Mouse (Mus musculus): ENCODE results near the gene Prss28.
A peak's percentile ranks its signal among the peaks of the same experiment; 100 is the strongest.

The Prss28 gene

DNA sequence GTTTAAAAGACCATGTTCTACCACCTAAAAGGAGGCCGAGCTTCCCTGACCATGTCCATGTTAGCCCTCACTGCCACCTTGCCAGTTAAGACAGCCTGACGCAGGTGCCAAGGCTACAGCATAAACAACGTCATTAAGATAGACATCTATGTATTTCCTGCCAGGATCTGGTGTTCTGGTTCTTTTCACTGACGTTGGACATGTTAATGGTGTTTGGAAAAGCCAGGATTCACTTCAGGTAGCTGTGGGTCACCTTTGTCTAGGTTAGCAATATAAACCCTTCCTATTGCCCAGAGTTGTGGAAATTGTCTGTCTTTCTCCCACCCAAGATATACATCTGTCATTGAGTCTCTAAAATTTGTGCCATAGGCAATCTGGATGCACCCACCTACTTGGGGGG is at the start of gene Prss28:
Prss28 (plus strand) TSS at position 301 of the 400 bp plus-strand sequence.
- DNase-seq, result no peak

DNA sequence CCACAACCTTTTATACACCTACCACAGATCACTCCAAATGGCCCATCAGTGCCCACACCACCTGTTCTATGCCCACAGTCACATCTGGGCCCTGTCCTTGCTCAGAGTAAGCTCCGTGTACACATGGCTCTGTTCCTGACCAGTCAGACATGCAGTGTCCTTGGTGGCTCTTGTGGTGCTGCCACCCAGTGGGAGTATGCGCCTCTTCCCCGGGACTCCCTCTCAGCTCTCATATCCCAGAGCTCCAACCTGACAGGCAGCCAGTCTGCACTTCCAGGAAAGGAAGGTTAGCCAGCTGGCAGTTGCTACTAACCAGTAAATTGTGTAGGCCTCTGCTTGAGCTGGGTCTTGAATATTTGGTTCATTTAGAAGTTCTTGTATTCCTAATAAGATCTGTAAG is 44.0 kb upstream of the Prss28 start:
- DNase-seq, result peak; percentile 37 to 39

GRCm38 (mm10) chr17:25270795-25271335 is 37.6 kb upstream of the Prss28 start:
- no peak for DNase-seq

DNA sequence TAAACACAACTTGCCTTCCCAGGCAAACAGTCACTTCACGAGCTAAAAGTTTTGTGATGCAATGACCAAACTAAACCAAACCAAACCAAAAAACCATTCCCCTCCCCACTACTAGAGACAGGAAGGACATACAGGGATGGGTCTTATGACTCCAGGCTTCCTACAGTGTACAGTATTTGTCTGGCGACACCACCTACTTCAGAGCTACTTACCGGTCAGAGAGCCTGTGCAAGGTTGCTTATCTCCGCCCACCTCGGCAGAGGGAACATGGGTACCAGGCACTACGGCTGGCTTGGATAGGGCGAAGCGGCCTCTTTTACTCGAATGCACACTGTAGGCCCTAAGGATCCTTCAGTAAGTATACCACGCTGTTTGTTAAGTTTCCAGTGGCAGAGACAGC is 36.1 kb upstream of the Prss28 start:
- DNase-seq, result no peak

GRCm38 (mm10) chr17:25272951-25273705 is 35.3 kb upstream of the Prss28 start:
- peak; percentile 75 to 92 for DNase-seq

GRCm38 (mm10) chr17:25273706-25274501 is 34.5 kb upstream of the Prss28 start:
- DNase-seq, result peak; percentile 82 to 96

- DNase-seq, result no peak
These were observed 33.7 kb upstream of the Prss28 start, which contains the start of gene Ube2i for GRCm38 (mm10) chr17:25274571-25275346. Gene Ube2i, minus strand, starts transcription at chr17:25274622.

GRCm38 (mm10) chr17:25275833-25276232 is 32.6 kb upstream of the Prss28 start:
- no peak for DNase-seq

- DNase-seq, result peak in 1 of 2 experiments; percentile 18
These were observed 26.3 kb upstream of the Prss28 start for GRCm38 (mm10) chr17:25282133-25282532.

- DNase-seq, result peak; percentile 81 to 85
These were observed 23.4 kb upstream of the Prss28 start for GRCm38 (mm10) chr17:25285033-25285432.

- peak in 1 of 2 experiments; percentile 32 for DNase-seq
These were observed 19.6 kb upstream of the Prss28 start for GRCm38 (mm10) chr17:25288842-25289241.

DNA sequence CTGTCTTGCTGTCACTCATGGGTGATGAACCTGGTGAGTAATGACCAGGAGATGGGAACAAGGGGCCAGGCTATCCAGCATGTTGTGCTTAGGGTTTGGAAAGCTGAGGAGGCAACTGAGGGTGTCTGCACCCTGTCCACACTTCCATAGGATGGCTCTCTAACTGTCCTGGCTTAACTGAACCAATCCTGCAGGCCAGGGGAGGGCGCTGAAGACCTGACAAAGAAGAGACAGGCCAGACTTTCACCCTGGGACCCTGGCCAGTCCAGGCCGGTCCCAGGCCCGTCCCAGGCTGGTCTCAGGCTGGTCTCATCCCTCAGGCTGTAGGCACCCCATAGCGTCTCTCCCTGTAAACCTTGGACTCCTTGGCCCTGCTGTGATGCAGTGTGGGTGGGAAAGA is 18.0 kb upstream of the Prss28 start:
- DNase-seq, result no peak

- DNase-seq, result no peak
These were observed 15.0 kb upstream of the Prss28 start for GRCm38 (mm10) chr17:25293495-25293894.

DNA sequence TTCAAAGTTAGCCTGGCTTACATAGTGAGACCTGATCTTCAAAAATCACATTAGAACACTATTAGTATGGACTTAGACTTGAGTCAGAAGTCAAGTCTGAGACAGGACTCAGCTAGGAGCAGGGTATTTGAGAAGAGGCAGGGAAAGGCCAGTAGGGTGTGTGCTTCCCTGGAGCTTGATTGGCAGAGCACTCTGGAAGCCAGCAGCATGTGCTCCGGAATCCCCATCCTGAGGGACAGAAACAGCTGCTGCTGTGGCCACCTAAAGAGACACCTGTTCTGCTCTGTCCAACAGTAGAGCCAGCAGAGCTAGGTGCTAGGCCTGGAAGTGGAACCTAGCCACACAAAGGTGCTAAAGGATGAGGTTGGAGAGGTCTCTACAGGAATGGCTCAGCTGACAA is 14.3 kb upstream of the Prss28 start:
- no peak for DNase-seq

- DNase-seq, result no peak
These were observed 10.4 kb upstream of the Prss28 start, which contains the start of gene Prss34 for GRCm38 (mm10) chr17:25298094-25298493. Gene Prss34, plus strand, starts transcription at chr17:25298394.

GRCm38 (mm10) chr17:25318354-25318753 is 9.9 kb downstream of the Prss28 start, which contains the start of gene Prss29:
Gene Prss29, plus strand, starts transcription at chr17:25318654.
- DNase-seq, result no peak

GRCm38 (mm10) chr17:25320819-25321218 is 12.4 kb downstream of the Prss28 start:
- no peak for DNase-seq

DNA sequence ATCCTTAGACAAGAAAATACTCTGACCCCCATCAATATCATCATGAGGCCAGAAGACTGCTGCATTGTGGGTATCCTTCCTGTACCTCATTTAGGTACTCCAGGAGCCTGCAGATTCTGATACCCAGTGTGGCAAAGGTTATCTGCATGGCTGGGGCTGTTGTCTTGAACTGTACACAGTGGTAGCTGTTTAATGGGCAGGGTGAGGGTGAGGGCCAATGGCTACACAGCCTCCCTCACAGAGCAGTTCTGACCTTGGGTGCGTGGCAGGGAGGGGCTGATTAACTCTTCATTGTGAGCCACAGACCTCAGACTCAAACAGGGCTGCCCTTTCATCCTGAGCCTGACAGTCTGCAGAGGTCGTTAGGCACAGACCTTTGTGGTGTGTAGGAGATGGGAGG is 14.5 kb downstream of the Prss28 start:
- DNase-seq, result no peak

DNA sequence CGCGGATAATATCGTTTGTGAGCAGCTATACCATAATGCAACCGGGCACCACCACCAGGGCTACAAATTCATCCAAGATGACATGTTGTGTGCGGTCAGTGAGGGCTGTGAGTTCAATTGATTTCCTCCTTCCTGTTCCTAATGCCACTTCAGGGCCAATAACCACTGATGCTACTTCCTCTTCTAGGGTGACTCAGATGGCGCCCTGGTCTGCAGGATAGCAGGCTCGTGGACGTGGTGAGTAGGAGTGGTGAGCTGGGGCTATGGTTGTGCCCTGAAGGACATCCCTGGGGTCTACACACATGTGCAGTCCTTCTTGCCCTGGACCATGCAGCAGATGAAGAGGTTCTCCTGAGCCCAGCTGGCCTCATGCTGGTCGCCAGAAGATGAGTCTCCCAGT is 23.9 kb downstream of the Prss28 start:
- no peak for DNase-seq

- peak; percentile 37 to 41 for DNase-seq
These were observed 25.5 kb downstream of the Prss28 start for GRCm38 (mm10) chr17:25333943-25334342.

DNA sequence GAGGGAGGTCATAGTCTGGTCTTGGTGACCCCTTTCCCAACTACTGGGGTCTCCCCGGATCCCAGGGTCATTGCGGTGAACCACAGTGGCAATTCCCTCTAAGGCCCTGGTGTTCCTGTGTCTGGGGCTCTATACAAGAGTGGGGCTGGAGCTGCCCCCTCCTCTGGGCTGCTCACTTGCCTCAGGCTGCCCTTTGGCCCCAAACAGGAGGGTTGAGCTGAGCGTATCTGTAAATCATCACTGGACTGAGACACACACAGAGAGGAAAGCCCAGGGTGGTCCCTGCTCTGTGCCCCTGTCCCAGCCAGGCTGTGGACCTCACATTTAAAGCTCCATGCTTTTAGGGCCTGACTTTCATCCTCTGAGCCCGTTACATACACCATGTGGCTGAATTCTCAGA is 29.8 kb downstream of the Prss28 start:
- DNase-seq, result no peak

DNA sequence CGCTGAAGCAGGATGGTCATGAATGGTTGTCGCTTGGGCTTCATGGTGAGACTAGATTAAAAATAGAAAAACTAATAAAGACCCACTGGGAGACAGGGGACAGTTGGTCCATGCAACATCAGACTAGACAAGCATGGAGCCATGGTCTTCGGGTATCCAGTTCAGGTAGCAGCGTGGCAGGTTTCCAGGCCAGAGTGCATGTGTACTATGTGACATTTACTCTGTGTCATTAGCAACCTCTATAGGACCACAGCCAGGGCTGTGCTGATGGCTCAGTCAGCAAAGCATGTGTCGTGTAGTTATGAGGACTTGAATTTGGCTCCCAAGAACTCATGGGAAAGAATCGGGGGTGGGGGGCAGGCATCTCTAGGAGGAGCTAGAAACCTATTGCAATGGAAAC is 31.6 kb downstream of the Prss28 start:
- DNase-seq, result no peak

DNA sequence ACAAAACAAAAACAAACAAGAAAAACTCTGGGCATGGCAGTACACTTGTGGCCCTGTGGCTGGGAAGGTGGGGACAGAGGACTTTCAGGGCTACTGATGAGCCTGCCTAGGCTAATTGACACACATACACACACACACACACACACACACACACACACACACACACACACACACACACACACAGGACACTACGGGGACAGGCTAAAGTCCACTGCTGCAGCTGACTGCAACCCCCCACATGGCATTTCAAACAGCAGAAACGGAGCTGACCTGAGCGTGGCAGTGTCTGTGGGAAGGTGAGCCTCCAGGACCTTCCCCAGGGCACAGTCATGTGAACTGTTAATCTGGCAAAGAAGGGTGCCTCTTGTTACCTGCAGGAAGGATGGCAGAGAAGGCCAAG is 33.0 kb downstream of the Prss28 start:
- DNase-seq, result no peak
